Mouse (Mus musculus): Measurements from ENCODE around the gene Uchl1. TPM values are rescaled to one million over a fixed set of nuclear protein-coding genes. Genes with fewer than 3 reads are reported as not detected.

Uchl1 gene
- total and polyA plus RNA-seq, 3 experiments = not detected

DNA sequence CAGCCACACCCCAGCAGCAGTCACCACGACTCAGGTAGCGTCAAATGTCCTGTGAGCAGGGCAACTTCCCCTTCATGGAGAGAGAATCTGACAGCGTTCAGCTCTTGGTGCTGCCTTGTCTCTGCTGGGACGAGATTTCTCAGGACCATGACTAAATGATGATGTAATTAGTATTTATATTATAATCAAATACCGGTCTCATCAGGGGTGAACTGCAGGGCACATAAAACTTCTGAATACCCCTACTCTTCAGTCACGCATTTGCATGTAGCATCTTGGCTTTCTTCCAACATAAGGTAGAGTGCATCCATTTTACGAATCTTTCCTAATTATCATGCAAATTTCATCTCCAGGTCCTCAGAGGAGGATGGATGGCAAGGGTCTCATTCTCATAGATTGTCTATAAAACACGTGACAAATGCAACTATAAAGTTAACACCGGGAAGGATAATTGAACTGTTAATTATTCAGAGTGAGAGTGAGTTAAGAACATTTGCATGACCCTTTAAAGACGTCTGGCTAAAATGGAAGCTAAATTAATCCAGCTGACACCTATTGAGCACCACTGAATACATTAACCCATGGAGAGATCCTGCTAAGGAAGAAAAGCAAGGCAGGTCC, 40.3 kb upstream of the Uchl1 start:
- Histone ChIP-seq H3K9me3 (replicated peaks; ENCODE audit: insufficient read depth, low read length) (no peaks in the 10 kb centered on the region), H3K4me3 (ENCODE audit: control insufficient read depth in 1 of 2, insufficient read depth in 1 of 2, low read depth in 2 of 2, low read length in 2 of 2) (no peak overlapping the region), H3K4me1 (ENCODE audit: control insufficient read depth in 1 of 2, insufficient read depth in 2 of 2, low read length in 2 of 2) (no peaks in the 10 kb centered on the region), H3K27ac (ENCODE audit: control insufficient read depth, low read depth, low read length) (no peak overlapping the region), H3K79me2 (ENCODE audit: control insufficient read depth, insufficient read depth, low read length, poor library complexity) (no peaks in the 10 kb centered on the region), H3K36me3 (ENCODE audit: control insufficient read depth in 1 of 2, insufficient read depth in 2 of 2, low read length in 2 of 2) (no peaks in the 10 kb centered on the region), H3K9ac (ENCODE audit: control insufficient read depth, low read depth, low read length, poor library complexity, severe bottlenecking) (no peak overlapping the region), H3K27me3 (ENCODE audit: control insufficient read depth in 1 of 2, insufficient read depth in 2 of 2, low read length in 2 of 2) (no peaks in the 10 kb centered on the region)
- TF ChIP-seq ZKSCAN1 (IDR thresholded peaks at IDR 0.05; ENCODE audit: low read depth, low read length) (no peak), E2F4 (IDR thresholded peaks at IDR 0.05; ENCODE audit: borderline replicate concordance, low read depth, low read length) (no peak), MEF2A (IDR thresholded peaks at IDR 0.05; ENCODE audit: extremely low read depth, insufficient replicate concordance, low read depth, low read length, poor library complexity, severe bottlenecking) (no peak), MXI1 (IDR thresholded peaks at IDR 0.05; ENCODE audit: low read depth, low read length) (no peak), ZMIZ1 (IDR thresholded peaks at IDR 0.05; ENCODE audit: low read depth, low read length) (no peak), POLR2AphosphoS2 (IDR thresholded peaks at IDR 0.05; ENCODE audit: low read length) (no peak), JUND (IDR thresholded peaks at IDR 0.05; ENCODE audit: low read depth, low read length) (no peak)
- no peak for DNase-seq (ENCODE audit: low read depth, low spot score)

DNA sequence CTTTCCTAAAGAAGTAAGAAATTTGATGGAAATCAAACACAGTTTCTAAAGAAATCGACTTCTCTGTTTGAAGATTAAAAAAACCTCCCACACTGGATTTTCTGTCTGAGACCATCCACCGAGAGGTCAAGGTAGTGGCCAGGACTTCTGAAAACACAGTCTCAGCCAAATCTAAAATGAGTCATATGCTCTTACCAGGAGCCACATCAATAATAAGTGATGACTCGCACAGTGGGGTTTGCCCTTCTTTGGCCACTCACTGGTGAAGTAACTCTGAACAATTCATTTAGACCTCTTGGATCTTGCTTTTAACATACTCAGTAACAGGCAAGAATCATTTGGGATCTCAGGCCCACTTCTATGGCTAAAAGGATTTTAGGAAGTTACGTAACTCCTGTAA, 33.7 kb upstream of the Uchl1 start:
- TF ChIP-seq CHD1 (IDR thresholded peaks at IDR 0.05; ENCODE audit: low read depth, low read length) (no peak), USF2 (IDR thresholded peaks at IDR 0.05; ENCODE audit: borderline replicate concordance in 1 of 2, insufficient read depth in 1 of 2, low read depth in 1 of 2, low read length in 2 of 2) (no peak), KAT2A (conservative IDR thresholded peaks at IDR 0.05; ENCODE audit: low read depth, low read length) (no peak), MXI1 (IDR thresholded peaks at IDR 0.05; ENCODE audit: low read depth, low read length) (no peak), MAFK (IDR thresholded peaks at IDR 0.05; ENCODE audit: borderline replicate concordance, low read depth, low read length) (no peak), MAX (IDR thresholded peaks at IDR 0.05; ENCODE audit: low read length) (no peak), ETS1 (IDR thresholded peaks at IDR 0.05; ENCODE audit: low read depth, low read length) (no peak), TAL1 (IDR thresholded peaks at IDR 0.05; ENCODE audit: low read length) (no peak)
- Histone ChIP-seq H3K36me3 (ENCODE audit: control insufficient read depth in 1 of 2, insufficient read depth in 2 of 2, low read length in 2 of 2) (no peaks in the 10 kb centered on the region), H3K27ac (ENCODE audit: control insufficient read depth, low read depth, low read length) (no peak overlapping the region), H3K4me1 (ENCODE audit: control insufficient read depth in 1 of 2, insufficient read depth in 2 of 2, low read length in 2 of 2) (no peaks in the 10 kb centered on the region), H3K9ac (ENCODE audit: control insufficient read depth, low read depth, low read length, poor library complexity, severe bottlenecking) (no peak overlapping the region), H3K9me3 (replicated peaks; ENCODE audit: insufficient read depth, low read length) (no peaks in the 10 kb centered on the region), H3K4me3 (ENCODE audit: control insufficient read depth in 1 of 2, insufficient read depth in 1 of 2, low read depth in 2 of 2, low read length in 2 of 2) (no peak overlapping the region), H3K79me2 (ENCODE audit: control insufficient read depth, insufficient read depth, low read length, poor library complexity) (no peaks in the 10 kb centered on the region), H3K27me3 (ENCODE audit: control insufficient read depth in 1 of 2, insufficient read depth in 2 of 2, low read length in 2 of 2) (no peaks in the 10 kb centered on the region)
- DNase-seq (ENCODE audit: low read depth, low spot score) = no peak

DNA sequence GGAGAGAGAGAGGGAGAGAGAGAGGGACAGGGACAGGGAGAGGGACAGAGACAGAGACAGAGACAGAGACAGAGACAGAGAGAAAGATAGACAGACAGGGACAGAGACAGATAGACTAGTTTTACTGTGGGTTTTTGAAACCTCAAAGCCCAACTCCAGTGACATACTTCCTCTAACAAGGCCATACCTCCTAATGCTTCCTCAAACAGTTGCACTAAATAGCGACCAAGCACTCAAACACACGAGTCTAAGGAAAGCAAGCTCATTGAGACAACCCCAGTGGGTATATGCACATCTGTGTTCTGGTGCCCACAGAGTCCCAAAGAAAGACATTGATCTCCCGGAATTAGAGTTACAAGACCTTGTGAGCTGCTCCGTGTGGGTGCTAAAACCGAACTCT, 32.6 kb upstream of the Uchl1 start:
- DNase-seq (ENCODE audit: low read depth, low spot score) = no peak
- Histone ChIP-seq H3K36me3 (ENCODE audit: control insufficient read depth in 1 of 2, insufficient read depth in 2 of 2, low read length in 2 of 2) (no peaks in the 10 kb centered on the region), H3K27ac (ENCODE audit: control insufficient read depth, low read depth, low read length) (no peak overlapping the region), H3K4me3 (ENCODE audit: control insufficient read depth in 1 of 2, insufficient read depth in 1 of 2, low read depth in 2 of 2, low read length in 2 of 2) (no peak overlapping the region), H3K4me1 (ENCODE audit: control insufficient read depth in 1 of 2, insufficient read depth in 2 of 2, low read length in 2 of 2) (no peaks in the 10 kb centered on the region), H3K79me2 (ENCODE audit: control insufficient read depth, insufficient read depth, low read length, poor library complexity) (no peaks in the 10 kb centered on the region), H3K9ac (ENCODE audit: control insufficient read depth, low read depth, low read length, poor library complexity, severe bottlenecking) (no peak overlapping the region), H3K9me3 (replicated peaks; ENCODE audit: insufficient read depth, low read length) (no peaks in the 10 kb centered on the region), H3K27me3 (ENCODE audit: control insufficient read depth in 1 of 2, insufficient read depth in 2 of 2, low read length in 2 of 2) (no peaks in the 10 kb centered on the region)
- TF ChIP-seq GATA1 (IDR thresholded peaks at IDR 0.05; ENCODE audit: low read depth, low read length) (no peak), MAZ (IDR thresholded peaks at IDR 0.05; ENCODE audit: low read depth, low read length) (no peak), UBTF (IDR thresholded peaks at IDR 0.05; ENCODE audit: borderline replicate concordance, insufficient read depth, low read depth, low read length) (no peak), GABPA (IDR thresholded peaks at IDR 0.05; ENCODE audit: low read depth, low read length) (no peak), USF2 (IDR thresholded peaks at IDR 0.05; ENCODE audit: borderline replicate concordance in 1 of 2, insufficient read depth in 1 of 2, low read depth in 1 of 2, low read length in 2 of 2) (no peak), POLR2AphosphoS5 (IDR thresholded peaks at IDR 0.05; ENCODE audit: borderline replicate concordance, low read depth, low read length) (no peak), NRF1 (IDR thresholded peaks at IDR 0.05; ENCODE audit: insufficient read depth, low read depth, low read length, poor library complexity, severe bottlenecking) (no peak), RCOR1 (IDR thresholded peaks at IDR 0.05; ENCODE audit: low read depth, low read length) (no peak), TCF12 (IDR thresholded peaks at IDR 0.05; ENCODE audit: low read depth, low read length) (no peak), MYB (IDR thresholded peaks at IDR 0.05; ENCODE audit: low read depth, low read length) (no peak), ELF1 (IDR thresholded peaks at IDR 0.05; ENCODE audit: low read depth, low read length) (no peak), CTCF (IDR thresholded peaks at IDR 0.05 in 2 of 3, conservative IDR thresholded peaks at IDR 0.05 in 1 of 3; ENCODE audit: control insufficient read depth in 1 of 3, insufficient read depth in 1 of 3, low read depth in 2 of 3, low read length in 3 of 3, poor library complexity in 1 of 3, severe bottlenecking in 1 of 3) (no peak)
